Mouse (Mus musculus): ENCODE measurements around the gene Otud7b.
"Not testable (repeated sequence)": the region's sequence is repeated elsewhere in the genome, so short reads cannot be mapped to it uniquely, and the experiment has no call there.

The Otud7b gene

DNA sequence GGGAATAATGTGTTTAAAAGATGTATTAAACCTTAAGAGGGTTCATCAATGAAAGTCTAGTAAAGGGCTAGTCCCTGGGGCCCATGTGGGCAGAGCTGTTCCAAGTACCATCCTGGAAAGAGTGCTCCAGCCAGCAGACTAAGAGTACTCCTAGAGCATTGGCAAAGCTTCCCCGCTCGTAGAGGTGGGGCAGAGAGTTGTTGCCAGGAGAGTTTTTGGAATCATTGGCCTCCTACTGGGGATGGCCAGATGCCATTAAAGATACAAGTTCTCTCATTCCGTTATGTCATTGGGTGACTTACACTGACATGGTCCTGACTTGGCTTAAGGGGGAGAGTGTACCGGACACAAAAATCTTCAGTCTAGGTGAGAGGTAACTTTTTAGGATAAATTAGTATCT, 75.2 kb downstream of the Otud7b start:
- DNase-seq (ENCODE audit: low spot score in 2 of 2), result no peak

DNA sequence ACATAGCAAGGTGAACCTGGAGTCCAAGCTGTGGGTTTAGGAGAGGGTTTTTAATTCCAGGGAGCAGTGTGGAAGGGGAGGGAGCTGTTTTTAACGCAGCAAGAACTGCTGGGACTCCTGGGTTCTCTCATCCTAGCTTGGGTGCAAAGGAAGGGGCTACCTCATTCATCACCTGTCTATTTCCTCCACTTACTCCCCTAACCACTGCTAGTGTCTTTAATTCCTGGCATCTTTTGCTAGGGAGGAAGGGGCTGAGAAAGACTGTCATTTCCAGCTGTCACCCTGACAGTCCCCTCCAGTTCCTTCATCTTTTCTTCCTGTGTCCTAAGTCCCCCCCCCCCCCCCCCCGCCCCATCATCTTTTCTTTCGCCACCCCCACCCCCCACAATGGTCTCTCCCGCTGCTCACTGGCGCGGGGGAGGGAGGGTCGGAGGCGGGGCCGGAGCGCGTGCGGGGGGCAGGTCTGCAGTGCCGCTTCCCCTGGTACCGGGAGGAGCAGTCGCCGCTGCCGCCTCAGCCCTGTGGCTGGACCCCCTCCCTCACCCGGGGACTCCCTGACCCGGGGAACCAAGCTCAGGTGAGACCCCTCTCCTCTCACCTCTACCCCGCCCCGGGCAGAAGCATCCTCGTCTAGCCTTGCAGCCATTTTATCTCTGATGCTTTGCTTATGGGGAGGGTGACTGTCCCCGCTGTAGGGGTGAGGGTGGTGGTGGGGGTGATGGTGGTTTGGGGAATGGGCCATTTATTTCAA, 76.6 kb downstream of the Otud7b start, which contains the start of gene Sv2a:
Gene Sv2a, plus strand, starts transcription at position 425 of the 751 bp plus-strand sequence.
- peak; percentile 39 to 60 for DNase-seq (ENCODE audit: low spot score in 2 of 2)

DNA sequence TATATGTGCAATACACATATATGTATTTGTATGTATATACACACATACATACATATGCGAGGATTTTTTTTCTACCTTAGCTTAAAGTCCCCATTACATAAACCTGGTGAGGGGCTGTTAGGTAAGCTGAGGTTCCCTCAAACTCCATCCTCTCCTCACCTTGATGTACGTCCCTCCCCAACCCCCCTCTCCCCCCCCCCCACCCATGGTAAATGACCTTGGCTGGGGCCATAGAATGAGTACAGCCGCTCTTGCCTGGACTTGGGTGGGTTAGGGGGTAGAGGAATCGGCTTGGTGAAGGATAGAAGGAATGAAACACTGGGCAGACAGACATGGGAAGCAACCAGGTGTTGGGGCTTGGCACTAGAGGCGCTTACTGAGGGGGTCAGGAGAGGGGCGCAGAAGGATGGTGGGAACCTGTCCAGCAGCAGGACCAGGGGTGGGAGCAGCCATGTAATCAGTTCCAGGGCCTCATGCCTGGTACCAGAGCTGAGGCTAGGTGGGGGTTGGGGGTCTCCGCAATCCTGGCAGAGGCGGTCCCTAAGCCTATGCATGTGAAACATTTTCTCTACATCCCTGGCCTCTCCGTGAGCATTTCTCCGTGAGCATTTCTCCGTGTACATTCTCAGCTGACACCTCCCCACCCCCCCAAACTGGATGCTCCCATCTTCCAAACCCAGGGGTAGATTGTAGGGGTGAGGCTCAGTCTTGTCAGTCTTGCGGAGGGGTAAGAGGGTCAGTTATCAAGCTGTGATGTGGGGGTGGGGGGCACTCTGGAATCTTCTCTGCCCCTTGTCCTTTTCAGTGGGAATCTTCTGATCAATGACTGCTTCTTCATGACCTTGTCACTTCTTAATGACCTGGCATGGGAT, 77.4 kb downstream of the Otud7b start:
- no peak for DNase-seq (ENCODE audit: low spot score in 2 of 2)

DNA sequence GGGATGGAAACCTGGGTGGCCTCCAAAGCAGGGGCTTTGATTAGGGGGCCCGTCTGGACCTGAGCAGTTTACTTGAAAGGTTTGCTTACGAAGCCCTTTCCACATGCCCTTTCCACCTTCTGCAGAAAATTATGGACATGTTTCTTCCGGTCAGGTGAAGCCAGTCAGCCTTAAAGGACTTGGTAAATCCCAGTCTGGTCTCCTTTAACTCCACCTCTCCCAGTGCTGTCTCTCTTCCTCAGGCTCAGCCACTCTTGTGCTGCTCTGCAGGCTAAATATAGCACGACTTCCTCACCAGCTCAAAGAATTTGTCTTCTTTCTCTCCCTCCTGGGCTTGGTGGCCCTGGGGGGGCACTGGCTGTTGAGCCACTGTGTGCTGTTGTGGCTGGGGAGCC, 78.1 kb downstream of the Otud7b start:
- no peak for DNase-seq (ENCODE audit: low spot score in 2 of 2)

DNA sequence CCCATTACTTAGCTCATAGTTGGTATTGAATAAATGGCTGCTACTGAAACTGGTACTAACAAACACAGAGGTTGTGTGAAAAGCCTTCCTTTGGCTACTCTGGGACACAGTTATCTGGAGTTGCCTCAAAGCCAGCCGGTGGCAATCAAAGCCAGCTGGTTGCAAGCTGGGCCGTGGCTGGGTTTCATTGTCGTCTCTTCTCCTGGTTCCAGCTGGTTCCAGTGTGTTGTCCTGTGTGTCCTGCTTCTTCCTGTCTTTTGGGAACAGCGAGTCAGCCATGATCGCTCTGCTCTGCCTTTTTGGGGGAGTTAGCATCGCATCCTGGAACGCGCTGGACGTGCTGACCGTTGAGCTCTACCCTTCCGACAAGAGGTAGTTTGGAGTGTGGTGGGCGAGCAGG, 88.7 kb downstream of the Otud7b start:
- no peak for DNase-seq (ENCODE audit: low spot score in 2 of 2)

- DNase-seq (ENCODE audit: low spot score in 2 of 2), result no peak
Observed at GRCm38 (mm10) chr3:96194966-96195365, 90.6 kb downstream of the Otud7b start.

DNA sequence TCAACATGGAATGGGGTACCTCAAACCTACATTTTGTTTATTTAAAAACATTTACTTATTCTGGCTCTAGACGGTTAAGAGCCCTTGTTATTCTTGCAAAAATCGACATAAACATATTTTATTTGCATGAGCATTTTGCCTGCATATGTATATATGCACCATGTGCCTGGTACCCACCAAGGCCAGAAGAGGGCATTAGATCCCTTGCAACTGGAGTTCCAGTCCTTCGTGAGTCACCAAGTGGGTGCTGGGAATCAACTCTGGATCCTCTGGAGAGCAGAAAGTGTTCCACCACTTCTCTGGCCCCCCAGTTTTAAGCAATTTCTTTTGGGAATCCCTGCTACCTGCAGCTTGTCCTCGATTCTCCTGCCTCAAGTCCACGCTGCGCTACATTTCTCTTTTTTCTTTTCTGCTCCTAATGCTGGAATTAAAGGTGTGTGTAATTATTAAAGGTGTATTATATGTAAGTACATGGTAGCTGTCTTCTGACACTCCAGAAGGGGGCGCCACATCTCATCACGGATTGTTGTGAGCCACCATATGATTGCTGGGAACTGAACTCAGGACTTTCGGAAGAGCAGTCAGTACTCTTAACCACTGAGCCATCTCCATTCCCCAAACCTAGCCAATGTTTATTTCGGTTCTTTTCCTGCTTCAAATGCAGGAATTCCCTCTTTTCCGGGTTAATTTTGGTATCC, 91.4 kb downstream of the Otud7b start:
- no peak for DNase-seq (ENCODE audit: low spot score in 2 of 2)

DNA sequence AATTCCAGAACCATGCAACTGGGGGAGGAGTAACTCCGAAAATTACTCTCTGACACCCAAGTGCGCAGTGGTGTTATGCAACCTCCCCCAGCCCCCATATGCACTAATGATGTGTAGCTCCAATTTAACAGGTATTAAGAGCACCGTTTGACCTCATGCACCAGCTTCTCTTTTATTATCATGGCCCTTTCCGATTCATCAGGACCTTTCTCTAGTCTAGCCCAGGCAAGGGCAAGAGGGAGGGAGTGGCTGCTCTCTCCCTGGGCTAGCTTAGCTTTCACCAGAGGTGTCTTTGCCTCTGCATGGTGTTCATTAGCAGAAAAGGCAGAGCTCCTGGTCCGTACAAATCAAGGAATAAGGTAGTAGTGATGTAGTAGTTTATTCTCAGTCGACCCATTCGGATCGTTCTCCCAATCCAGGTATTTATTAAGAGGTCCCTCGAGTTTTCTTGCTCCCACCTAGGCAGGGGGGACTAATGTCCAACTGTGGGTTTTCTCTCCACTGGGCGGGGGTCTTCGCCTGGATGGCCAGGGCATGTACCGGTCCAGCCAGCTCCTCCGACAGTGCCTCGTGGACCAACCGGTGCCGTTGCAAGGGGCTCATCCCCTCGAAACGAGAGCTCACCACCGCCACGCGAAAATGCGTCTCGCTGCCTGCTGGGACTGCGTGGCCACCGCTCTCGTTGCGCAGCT, 92.3 kb downstream of the Otud7b start:
- DNase-seq (ENCODE audit: low spot score in 2 of 2), result no peak

- peak; percentile 86 to 87 for DNase-seq (ENCODE audit: low spot score in 2 of 2)
Observed at GRCm38 (mm10) chr3:96197129-96197749, 92.9 kb downstream of the Otud7b start.

DNA sequence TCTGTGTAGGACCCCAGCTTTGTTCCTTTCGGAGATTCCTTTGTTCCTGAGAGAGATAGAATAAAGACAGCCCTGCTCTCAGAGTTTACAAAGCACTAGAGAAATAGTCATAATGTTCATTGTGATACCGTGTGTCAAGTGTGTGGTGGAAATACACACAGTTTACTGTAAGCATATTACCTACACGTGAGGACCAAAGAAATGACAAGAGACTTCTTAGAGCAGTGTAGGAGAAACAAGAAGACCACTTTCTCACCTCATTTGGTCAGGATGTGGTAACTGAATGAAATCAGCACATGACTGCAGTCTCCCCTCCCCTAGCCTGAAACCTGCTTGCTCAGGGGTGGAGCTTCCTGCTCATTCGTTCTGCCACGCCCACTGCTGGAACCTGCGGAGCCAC, 93.9 kb downstream of the Otud7b start:
- DNase-seq (ENCODE audit: low spot score in 2 of 2), result peak; percentile 71

- DNase-seq (ENCODE audit: low spot score in 2 of 2), result not testable (repeated sequence)
Observed at GRCm38 (mm10) chr3:96198601-96199251, 94.4 kb downstream of the Otud7b start.

DNA sequence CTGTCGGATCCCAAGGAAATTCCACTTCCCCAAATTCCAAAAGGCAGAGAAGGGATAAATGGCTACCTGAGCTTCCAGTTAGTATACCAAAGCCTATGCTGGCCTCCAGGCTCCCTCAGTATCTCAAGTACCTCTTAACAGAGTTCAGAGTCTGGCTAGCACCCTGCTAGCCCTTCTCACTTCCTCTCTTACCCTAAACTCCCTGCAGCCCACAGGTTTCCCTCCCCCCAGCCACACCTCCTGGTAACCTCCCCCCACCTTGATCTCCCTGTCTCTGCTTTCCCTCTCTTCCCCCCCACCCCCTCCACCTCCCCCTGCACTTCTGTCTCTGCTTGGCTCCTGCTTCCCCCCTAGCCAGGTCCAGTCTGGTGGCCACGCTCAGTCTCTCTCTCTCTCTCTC, 95.4 kb downstream of the Otud7b start:
- peak in 1 of 2 experiments; percentile 22 for DNase-seq (ENCODE audit: low spot score in 2 of 2)

DNA sequence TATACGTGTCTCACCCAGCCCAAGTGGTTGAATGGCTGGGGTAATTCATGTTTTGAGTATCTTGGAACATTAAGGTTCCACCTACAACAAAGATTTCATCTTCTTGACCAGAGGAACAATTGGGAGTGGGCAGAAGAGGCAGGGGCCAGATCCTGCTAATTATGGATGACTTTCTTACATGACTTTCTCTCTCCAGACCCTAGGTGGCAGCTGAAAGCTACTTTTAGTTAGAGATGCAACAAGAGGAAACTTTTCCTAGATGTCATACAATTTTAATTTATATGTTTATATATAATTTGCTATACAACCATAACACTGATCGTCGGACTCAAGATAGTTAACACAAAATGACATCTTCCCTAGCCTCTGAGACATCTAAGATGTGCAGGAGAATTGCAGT, 103.5 kb downstream of the Otud7b start:
- no peak for DNase-seq (ENCODE audit: low spot score in 2 of 2)

DNA sequence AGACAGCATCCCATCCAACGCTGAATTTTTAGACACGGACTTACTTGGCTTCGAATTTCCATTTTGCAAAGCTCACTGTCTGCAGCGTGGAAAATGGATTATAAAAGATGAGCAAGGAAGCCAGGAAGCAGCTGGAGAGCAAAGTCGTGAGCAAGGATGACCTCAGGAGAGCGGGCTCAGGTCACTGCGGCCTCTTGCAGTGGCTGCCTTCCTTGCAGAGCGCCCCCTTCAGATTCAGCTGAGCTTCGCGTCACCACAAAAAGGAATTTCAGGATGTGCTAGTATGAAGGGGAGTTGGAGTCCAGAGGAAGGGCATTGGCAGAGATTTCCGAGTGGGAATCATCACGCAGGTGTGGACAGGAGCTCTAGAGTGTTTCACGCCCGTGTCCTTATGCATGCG, 104.9 kb downstream of the Otud7b start:
- DNase-seq (ENCODE audit: low spot score in 2 of 2), result no peak
